Mouse (Mus musculus): Measurements from ENCODE around the gene Sept10.

DNA sequence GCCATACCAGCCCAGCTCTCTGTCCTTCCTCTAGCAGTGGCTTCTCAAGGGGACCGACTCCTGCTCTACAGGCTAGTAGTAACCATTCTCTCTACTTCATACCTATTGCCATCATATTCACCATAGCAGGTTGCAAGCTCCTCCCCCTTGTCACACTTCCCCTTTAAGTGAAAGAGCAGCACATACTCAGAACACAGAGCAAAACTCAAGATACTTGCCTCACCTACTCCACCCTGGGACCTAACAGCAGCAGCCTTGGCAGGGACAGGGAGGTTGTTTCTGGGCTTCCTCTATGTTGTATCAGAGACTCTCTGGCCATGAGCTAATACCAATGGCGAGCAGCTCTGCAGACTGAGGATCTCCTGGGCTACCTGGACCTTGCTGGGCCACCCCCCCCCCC lies 96.2 kb downstream of the Sept10 start:
- no peak for TF ChIP-seq CTCF (conservative IDR thresholded peaks at IDR 0.05; ENCODE audit: low read length)
- TF ChIP-seq POU5F1 (IDR thresholded peaks at IDR 0.05; ENCODE audit: borderline replicate concordance, low read length), result no peak
- TF ChIP-seq NANOG (IDR thresholded peaks at IDR 0.05; ENCODE audit: borderline replicate concordance, low read length), result no peak
